Mouse (Mus musculus) ES-Bruce4 (cell line): ENCODE results near the gene Anks1b. TPM values are rescaled to one million over a fixed set of nuclear protein-coding genes. Genes with fewer than 3 reads are reported as not detected.

ENCODE experiments used
- H3K27ac ChIP-seq: 2 replicates; pipeline ENCODE4 v1.5.1; 2012; ENCODE audit warnings: low read length, inconsistent platforms; ENCODE audit not compliant: insufficient read depth
- H3K27me3 ChIP-seq: 2 replicates; pipeline ENCODE4 v1.6.1; 2012; ENCODE audit warnings: mild to moderate bottlenecking, low read length, inconsistent platforms; ENCODE audit not compliant: control insufficient read depth, poor library complexity, insufficient read depth, severe bottlenecking
- H3K36me3 ChIP-seq: 2 replicates; pipeline ENCODE4 v1.6.1; 2012; ENCODE audit warnings: inconsistent platforms, mild to moderate bottlenecking, low read length, moderate library complexity; ENCODE audit not compliant: control insufficient read depth, poor library complexity, insufficient read depth, severe bottlenecking
- H3K4me1 ChIP-seq: one replicate; pipeline ENCODE4 v1.8.1; 2011; ENCODE audit warnings: low read length; ENCODE audit not compliant: control insufficient read depth, insufficient read depth
- H3K4me3 ChIP-seq: 2 replicates; pipeline ENCODE4 v1.5.1; 2011; ENCODE audit warnings: low read depth, mild to moderate bottlenecking, low read length
- H3K9ac ChIP-seq: 2 replicates; pipeline ENCODE4 v1.6.1; 2012; ENCODE audit warnings: low read depth, mild to moderate bottlenecking, inconsistent platforms; ENCODE audit not compliant: poor library complexity, severe bottlenecking
- H3K9me3 ChIP-seq: replicated peaks from 2 replicates; pipeline ENCODE4 v1.6.1; 2012; ENCODE audit warnings: mild to moderate bottlenecking, low read length, inconsistent platforms; ENCODE audit not compliant: control insufficient read depth, poor library complexity, insufficient read depth, severe bottlenecking
- CTCF ChIP-seq: IDR thresholded peaks from one replicate; pipeline ENCODE4 v1.8.1; 2011; ENCODE audit warnings: low read depth, low read length
- EP300 ChIP-seq: IDR thresholded peaks from 2 replicates; pipeline ENCODE4 v1.6.1; 2011; ENCODE audit warnings: low read depth, low read length; ENCODE audit not compliant: insufficient read depth
- POLR2A ChIP-seq: IDR thresholded peaks from one replicate; pipeline ENCODE4 v1.8.1; 2011; ENCODE audit warnings: low read length; ENCODE audit not compliant: insufficient read depth
- polyA plus RNA-seq: library from polyadenylated mRNA; stranded (reverse); fragments of >200 nt; gene quantifications from 2 replicates; pipeline ENCODE4 v1.2.4, GENCODE M21; 2011; ENCODE audit warnings: low read depth; ENCODE audit not compliant: missing spikeins, insufficient read depth, insufficient read length

Anks1b gene
- polyA plus RNA-seq, 1 experiment: 2.3 TPM

DNA sequence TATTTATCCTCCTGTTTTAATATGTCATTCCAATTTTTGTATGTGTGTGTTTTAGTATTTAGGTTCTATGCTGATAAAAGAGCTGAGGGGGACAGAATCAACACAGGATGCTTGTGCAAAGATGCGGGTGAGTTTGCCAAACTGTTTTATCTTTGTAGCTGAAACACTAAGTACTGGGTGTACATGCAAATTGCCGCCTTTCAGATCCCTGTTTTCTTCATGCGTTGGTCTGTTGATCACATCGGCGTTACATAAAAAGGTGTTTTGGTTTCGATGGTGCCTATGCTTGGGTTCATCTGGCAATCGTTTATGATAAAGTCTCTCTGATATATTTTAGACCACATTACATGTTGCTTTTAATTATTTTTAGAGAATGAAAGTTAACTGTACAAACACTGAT, 1050.2 kb downstream of the Anks1b start:
- H3K27me3 ChIP-seq: no peaks in the 10 kb centered on the region; the same call in 1 of the 2 replicates
- H3K4me1 ChIP-seq: no peaks in the 10 kb centered on the region
- TF ChIP-seq EP300 (no peak), POLR2A (no peak), CTCF (no peak)
- no peak overlapping the region for H3K4me3 ChIP-seq
- no peak overlapping the region for H3K9ac ChIP-seq
- H3K27ac ChIP-seq: no peak overlapping the region
- H3K9me3 ChIP-seq: no peaks in the 10 kb centered on the region
- H3K36me3 ChIP-seq: no peaks in the 10 kb centered on the region

- Histone ChIP-seq H3K9me3 (no peaks in the 10 kb centered on the region), H3K4me1 (no peaks in the 10 kb centered on the region), H3K36me3 (no peaks in the 10 kb centered on the region), H3K9ac (no peak overlapping the region), H3K27me3 (no peaks in the 10 kb centered on the region), H3K27ac (no peak overlapping the region), H3K4me3 (no peak overlapping the region)
- no peak for TF ChIP-seq POLR2A
- no peak for TF ChIP-seq CTCF
- no peak for TF ChIP-seq EP300
Measured at GRCm38 (mm10) chr10:90933088-90933487, 1059.8 kb downstream of the Anks1b start.

GRCm38 (mm10) chr10:90934678-90935077, 1061.4 kb downstream of the Anks1b start:
- H3K9ac ChIP-seq: no peak overlapping the region
- H3K27ac ChIP-seq: no peak overlapping the region
- H3K36me3 ChIP-seq: no peaks in the 10 kb centered on the region
- TF ChIP-seq EP300: no peak
- no peak for TF ChIP-seq POLR2A
- TF ChIP-seq CTCF: no peak
- no peaks in the 10 kb centered on the region for H3K9me3 ChIP-seq
- no peaks in the 10 kb centered on the region for H3K27me3 ChIP-seq
- H3K4me1 ChIP-seq: no peaks in the 10 kb centered on the region
- H3K4me3 ChIP-seq: no peak overlapping the region

GRCm38 (mm10) chr10:90937721-90938460, 1064.6 kb downstream of the Anks1b start:
- Histone ChIP-seq H3K4me1 (no peaks in the 10 kb centered on the region), H3K9me3 (no peaks in the 10 kb centered on the region), H3K9ac (no peak overlapping the region), H3K27ac (no peak overlapping the region), H3K27me3 (no peaks in the 10 kb centered on the region), H3K36me3 (no peaks in the 10 kb centered on the region), H3K4me3 (no peak overlapping the region)
- TF ChIP-seq POLR2A (no peak), EP300 (no peak), CTCF (no peak)

DNA sequence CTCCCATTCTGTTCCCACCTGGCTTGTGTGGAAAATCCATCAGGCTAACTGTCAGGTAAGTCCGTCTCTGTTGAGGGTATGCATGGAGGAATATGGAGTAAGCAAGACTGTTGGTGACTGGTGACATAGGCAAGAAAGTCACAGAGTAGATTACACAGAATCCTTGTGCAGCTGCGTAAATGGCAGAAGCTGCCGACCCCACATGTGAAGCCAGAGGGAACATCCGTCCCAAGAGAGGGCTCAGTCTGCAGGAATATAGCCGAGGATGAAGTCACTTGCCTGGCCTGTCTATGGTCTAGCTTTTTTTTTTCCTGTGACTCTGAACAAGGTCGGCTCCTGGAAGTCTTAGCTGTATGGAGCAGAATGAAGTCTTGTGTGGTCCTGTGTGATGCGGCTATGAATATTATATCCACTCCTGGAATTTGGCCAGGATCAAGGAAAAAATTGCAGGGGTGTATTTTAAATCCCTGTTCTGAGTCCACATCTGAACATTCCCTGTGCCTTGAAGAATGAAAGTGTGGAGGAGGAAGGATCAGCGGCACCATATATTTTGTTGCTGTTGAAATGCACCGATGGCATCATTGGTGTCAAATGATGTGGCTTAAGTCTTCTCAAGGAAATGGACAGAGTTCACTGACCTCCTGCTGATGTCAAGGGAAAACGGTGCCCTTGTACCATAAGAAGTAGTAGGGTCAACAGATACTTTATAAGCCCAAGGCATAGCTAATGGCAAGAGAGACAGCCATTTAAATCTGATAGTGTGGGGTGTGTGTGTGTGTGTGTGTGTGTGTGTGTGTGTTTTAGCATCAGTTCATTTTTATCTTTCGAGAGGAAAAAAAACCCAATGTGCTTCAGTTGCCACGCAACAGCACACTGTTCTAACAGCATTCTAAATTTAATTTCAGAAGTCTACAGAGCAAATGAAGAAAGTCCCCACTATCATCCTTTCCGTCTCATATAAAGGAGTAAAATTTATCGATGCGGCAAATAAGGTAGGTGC, 1067.5 kb downstream of the Anks1b start:
- Histone ChIP-seq H3K4me3 (no peak overlapping the region), H3K27me3 (no peaks in the 10 kb centered on the region), H3K36me3 (no peaks in the 10 kb centered on the region), H3K9ac (no peak overlapping the region), H3K9me3 (no peaks in the 10 kb centered on the region), H3K27ac (no peak overlapping the region), H3K4me1 (no peaks in the 10 kb centered on the region)
- no peak for TF ChIP-seq POLR2A
- TF ChIP-seq EP300: no peak
- TF ChIP-seq CTCF: no peak
